In genomic region chr7:24399256-24400081, GRCm38 (mm10) we compare ENCODE assay signal across 8 mouse cellular contexts. TPM values are rescaled to one million over a fixed set of nuclear protein-coding genes. Genes with fewer than 3 reads are reported as not detected.
DNase-seq lines count a peak whose midpoint lies in the region; ATAC-seq and TF ChIP-seq lines count a peak whose summit lies in the region.

Gene Smg9, plus strand, starts transcription at chr7:24399619.

- no peak for TF ChIP-seq CTCF in gastrocnemius, adult 2 months (IDR thresholded peaks at IDR 0.05)
- peak; percentile 8; the same call in 1 of the 2 replicates for TF ChIP-seq CTCF in hindbrain, postnatal 0 days (IDR thresholded peaks at IDR 0.05; ENCODE audit: low read depth)

- WGBS in hindbrain, postnatal 0 days, result 3% methylated on average over 66 of the region's 66 CpGs

- H3K4me1 ChIP-seq in hindbrain, postnatal 0 days (ENCODE audit: insufficient read depth, low read length), result no peaks in the 10 kb centered on the region; the same call in 1 of the 2 replicates
- peaks cover 61% of the 10 kb centered on the region for H3K4me1 ChIP-seq in megakaryocyte, embryonic 14.5 days

- peak; percentile 99 for DNase-seq in ZHBTc4 (ENCODE audit: low read depth, low spot score)
- peak; percentile 98 for DNase-seq in gastrocnemius, adult 2 months
- peak; percentile 100 for DNase-seq in hindbrain, postnatal 0 days (ENCODE audit: low spot score)
- peak; percentile 85 to 96 for DNase-seq in left cerebral cortex, adult 8-10 months (ENCODE audit: low spot score in 2 of 2)
- DNase-seq in right cerebral cortex, postnatal 10 days (ENCODE audit: low spot score in 2 of 2), result peak; percentile 98 to 99
- DNase-seq in urinary bladder, postnatal 25 days (ENCODE audit: low spot score), result peak; percentile 93

- peak within 1 kb of the TSS; percentile 59 for H3K4me2 ChIP-seq in hindbrain, postnatal 0 days (ENCODE audit: low read depth, low read length)

- H3K36me3 ChIP-seq in hindbrain, postnatal 0 days (ENCODE audit: insufficient read depth, low read length), result peaks cover 2% of the 10 kb centered on the region; the same call in 1 of the 2 replicates
- H3K36me3 ChIP-seq in megakaryocyte, embryonic 14.5 days (replicated peaks; ENCODE audit: low read length), result peaks cover 40% of the 10 kb centered on the region

- peak within 1 kb of the TSS; percentile 76 for H3K4me3 ChIP-seq in gastrocnemius, adult 2 months
- peak within 1 kb of the TSS; percentile 56 for H3K4me3 ChIP-seq in hindbrain, postnatal 0 days (ENCODE audit: low read length)
- peak within 1 kb of the TSS; percentile 96 for H3K4me3 ChIP-seq in megakaryocyte, embryonic 14.5 days (replicated peaks)

- H3K27ac ChIP-seq in gastrocnemius, adult 2 months, result peak within 1 kb of the TSS; percentile 97
- H3K27ac ChIP-seq in hindbrain, postnatal 0 days, result peak within 1 kb of the TSS; percentile 96

- intact Hi-C loops in gastrocnemius, adult 2 months (cut with DNase I), result no loop called here

- peak within 1 kb of the TSS; percentile 60 for H3K9ac ChIP-seq in hindbrain, postnatal 0 days (replicated peaks; ENCODE audit: low read length)

- H3K27me3 ChIP-seq in hindbrain, postnatal 0 days (ENCODE audit: insufficient read depth, low read length), result no peaks in the 10 kb centered on the region
- H3K27me3 ChIP-seq in megakaryocyte, embryonic 14.5 days (replicated peaks), result no peaks in the 10 kb centered on the region

- no peaks in the 10 kb centered on the region for H3K9me3 ChIP-seq in hindbrain, postnatal 0 days (ENCODE audit: low read length)
- H3K9me3 ChIP-seq in megakaryocyte, embryonic 14.5 days, result peaks cover 5% of the 10 kb centered on the region

- ATAC-seq in common myeloid progenitor, adult 5-6 weeks (replicated peaks; ENCODE audit: low read depth, poor library complexity, severe bottlenecking), result peak; percentile 76
- peak; percentile 96 for ATAC-seq in hindbrain, postnatal 0 days

RNA-seq across cellular contexts. Expression of gene Smg9, which starts in this region (rescaled TPM):
- 25.2 and 33.1 TPM in 2 replicates for total RNA-seq in common myeloid progenitor, adult 5-6 weeks (2017)
- total RNA-seq in gastrocnemius, adult 2 months (2021), result 10 to 100 TPM in 1 of 2 experiments, 1 to 10 TPM in 1; 9.4 to 10.2 TPM
- 34.5 and 52.3 TPM in 2 replicates for total RNA-seq in hindbrain, postnatal 0 days (2014; rRNA removed)
- polyA plus RNA-seq in hindbrain, postnatal 0 days (2015; fragmentation: Nextera tagmentation; extraction: Ambion mirVana), result 27.4 and 29.7 TPM in 2 replicates
- 10 to 100 TPM; 40.2 to 47.7 (median 43.4) TPM for total RNA-seq in left cerebral cortex, adult 8-10 months (2022)
- polyA plus RNA-seq in megakaryocyte, embryonic 14.5 days (2012; ENCODE audit: insufficient read depth, low replicate concordance), result 42.3 and 58.9 TPM in 2 replicates

Comparison
In these comparisons a context has a peak if more than half of its experiments do, and no peak if none do; other contexts are left out.
1. Peak in every context shown above with its lines: DNase-seq, ATAC-seq, H3K4me3 ChIP-seq and H3K27ac ChIP-seq.